Mouse (Mus musculus) intestine, embryonic 16.5 days (tissue): Measurements from ENCODE around the gene Syne1. TPM values are rescaled to one million over a fixed set of nuclear protein-coding genes. Genes with fewer than 3 reads are reported as not detected.

Experiments used
- ATAC-seq: fragments of 200-750 bp; cut with Nextera tagmentation; 2 replicates; pipeline ENCODE4 v1.8.0; 2017; ENCODE audit warnings: moderate TSS enrichment, moderate library complexity
- H3K27ac ChIP-seq: fragments of 300-500 bp; sonication (generic); 2 replicates; pipeline ENCODE4 v1.5.1; 2014; ENCODE audit warnings: mild to moderate bottlenecking, low read length
- H3K27me3 ChIP-seq: fragments of 300-500 bp; sonication (generic); replicated peaks from 2 replicates; pipeline ENCODE4 v1.6.1; 2014; ENCODE audit warnings: low read length, control low read depth, mixed read lengths; ENCODE audit not compliant: control insufficient read depth, insufficient read depth
- H3K36me3 ChIP-seq: fragments of 300-500 bp; sonication (generic); 2 replicates; pipeline ENCODE4 v1.6.1; 2014; ENCODE audit warnings: low read length, control low read depth; ENCODE audit not compliant: control insufficient read depth, insufficient read depth
- H3K4me1 ChIP-seq: fragments of 300-500 bp; sonication (generic); 2 replicates; pipeline ENCODE4 v1.6.1; 2014; ENCODE audit warnings: low read length, control low read depth, mixed read lengths; ENCODE audit not compliant: control insufficient read depth, insufficient read depth
- H3K4me2 ChIP-seq: fragments of 300-500 bp; sonication (generic); 2 replicates; pipeline ENCODE4 v1.6.1; 2014; ENCODE audit warnings: low read depth, low read length, control low read depth
- H3K4me3 ChIP-seq: fragments of 300-500 bp; sonication (generic); 2 replicates; pipeline ENCODE4 v1.5.1; 2014; ENCODE audit warnings: mild to moderate bottlenecking, low read length
- H3K9ac ChIP-seq: fragments of 300-500 bp; sonication (generic); 2 replicates; pipeline ENCODE4 v1.6.1; 2014; ENCODE audit warnings: low read depth, low read length
- H3K9me3 ChIP-seq: fragments of 300-500 bp; sonication (generic); 2 replicates; pipeline ENCODE4 v1.6.1; 2016; ENCODE audit warnings: low read length, control low read depth; ENCODE audit not compliant: control insufficient read depth
- WGBS: fragments of 180-500 bp; shearing (Covaris S2); extraction: QIAGEN DNeasy Blood & Tissue Kit; methylation state at CpG from one replicate; pipeline ENCODE4 v1.1.7; 2014; 5-methylcytosine and 5-hydroxymethylcytosine counted together
- polyA plus RNA-seq: library from polyadenylated mRNA; unstranded; fragments of >200 nt; fragmentation: Nextera tagmentation; extraction: Ambion mirVana; gene quantifications from 2 replicates; pipeline ENCODE4 v1.2.1, GENCODE M21; 2015

The Syne1 gene
- polyA plus RNA-seq, 1 experiment from 2014 or later = 4.7 TPM

DNA sequence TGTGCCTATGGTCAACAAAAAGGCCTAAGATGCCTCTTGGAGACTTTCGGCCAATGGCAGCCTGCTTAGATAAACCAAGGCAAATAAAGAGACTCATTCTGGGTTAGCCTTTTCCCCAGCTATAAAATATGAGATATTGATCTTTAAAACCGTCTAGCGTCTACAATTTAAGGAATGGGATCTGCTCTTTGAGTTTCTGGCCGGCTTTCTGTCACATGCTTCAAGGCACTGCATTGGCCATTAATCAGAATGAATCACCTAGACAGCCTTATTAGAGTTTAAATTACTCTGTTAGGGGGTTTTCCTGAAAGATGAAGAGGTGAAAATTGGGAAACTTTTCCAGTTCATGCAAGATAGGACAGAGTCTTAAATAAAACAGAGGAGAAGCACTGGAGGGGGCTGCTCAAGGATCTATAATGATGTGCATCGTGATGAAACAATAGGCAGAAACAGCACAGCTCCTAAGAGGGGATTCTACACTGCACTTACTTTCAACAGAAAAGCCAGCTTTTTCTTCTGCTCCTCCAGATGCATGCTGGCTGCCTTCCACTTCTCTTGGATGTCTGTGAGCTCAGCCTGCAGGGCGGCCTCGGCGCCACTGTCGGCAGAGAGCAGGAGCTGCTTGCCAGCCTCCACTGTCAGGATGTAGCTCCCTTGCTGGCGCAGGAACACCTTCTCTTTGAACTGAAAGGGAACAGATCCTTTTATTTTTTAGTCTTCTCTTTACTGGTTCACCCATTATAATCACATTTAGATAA, 454.1 kb downstream of the Syne1 start:
- no peaks in the 10 kb centered on the region for H3K36me3 ChIP-seq
- no peak overlapping the region for H3K27ac ChIP-seq
- H3K4me3 ChIP-seq = no peak overlapping the region
- 64% methylated on average over 10 of the region's 10 CpGs for WGBS
- H3K27me3 ChIP-seq = no peaks in the 10 kb centered on the region
- H3K9me3 ChIP-seq = no peaks in the 10 kb centered on the region
- no peaks in the 10 kb centered on the region for H3K4me1 ChIP-seq
- H3K9ac ChIP-seq = no peak overlapping the region
- no peak overlapping the region for H3K4me2 ChIP-seq
- no peak for ATAC-seq

DNA sequence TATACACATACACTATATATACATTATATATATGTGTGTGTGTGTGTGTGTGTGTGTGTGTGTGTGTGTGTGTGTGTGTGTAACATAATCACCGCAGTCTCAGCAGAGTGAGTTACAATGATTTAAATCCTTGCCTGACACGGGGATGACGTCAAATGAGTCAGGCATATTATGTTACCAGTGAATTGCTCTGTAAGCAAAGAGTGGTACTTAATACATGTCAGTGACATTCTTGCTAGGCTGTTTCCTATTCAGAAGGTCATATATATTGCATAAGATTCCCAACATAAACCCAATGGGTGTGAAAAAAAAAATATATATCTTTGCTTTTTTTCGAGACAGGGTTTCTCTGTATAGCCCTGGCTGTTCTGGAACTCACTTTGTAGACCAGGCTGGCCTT, 462.1 kb downstream of the Syne1 start:
- Histone ChIP-seq H3K4me1 (no peaks in the 10 kb centered on the region), H3K4me3 (no peak overlapping the region), H3K27ac (no peak overlapping the region), H3K9me3 (no peaks in the 10 kb centered on the region), H3K36me3 (no peaks in the 10 kb centered on the region), H3K4me2 (no peak overlapping the region), H3K27me3 (no peaks in the 10 kb centered on the region), H3K9ac (no peak overlapping the region)
- 86% methylated on average over 4 of the region's 4 CpGs for WGBS
- no peak for ATAC-seq

DNA sequence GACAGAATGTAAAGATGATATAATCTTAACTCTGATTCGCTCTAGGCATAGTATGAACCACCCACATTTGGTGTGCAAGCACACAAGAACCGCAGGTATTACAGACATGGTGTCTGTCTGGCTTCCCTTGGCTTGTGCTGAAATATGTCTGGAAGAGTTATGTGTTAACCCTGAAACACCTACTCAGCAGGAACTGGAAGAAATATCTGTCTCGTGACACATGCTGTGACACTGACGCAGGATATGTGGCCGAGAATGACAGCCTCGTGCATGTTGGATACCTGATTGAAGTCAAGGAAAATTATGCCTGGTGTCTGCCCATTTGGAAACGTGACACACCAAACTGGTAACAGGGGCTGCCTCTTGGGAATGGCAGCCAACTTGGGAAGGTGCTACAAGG, 463.9 kb downstream of the Syne1 start:
- Histone ChIP-seq H3K27me3 (no peaks in the 10 kb centered on the region), H3K36me3 (no peaks in the 10 kb centered on the region), H3K27ac (no peak overlapping the region), H3K9me3 (no peaks in the 10 kb centered on the region), H3K4me2 (no peak overlapping the region), H3K4me3 (no peak overlapping the region), H3K4me1 (no peaks in the 10 kb centered on the region), H3K9ac (no peak overlapping the region)
- WGBS = 91% methylated on average over 7 of the region's 7 CpGs
- no peak for ATAC-seq

DNA sequence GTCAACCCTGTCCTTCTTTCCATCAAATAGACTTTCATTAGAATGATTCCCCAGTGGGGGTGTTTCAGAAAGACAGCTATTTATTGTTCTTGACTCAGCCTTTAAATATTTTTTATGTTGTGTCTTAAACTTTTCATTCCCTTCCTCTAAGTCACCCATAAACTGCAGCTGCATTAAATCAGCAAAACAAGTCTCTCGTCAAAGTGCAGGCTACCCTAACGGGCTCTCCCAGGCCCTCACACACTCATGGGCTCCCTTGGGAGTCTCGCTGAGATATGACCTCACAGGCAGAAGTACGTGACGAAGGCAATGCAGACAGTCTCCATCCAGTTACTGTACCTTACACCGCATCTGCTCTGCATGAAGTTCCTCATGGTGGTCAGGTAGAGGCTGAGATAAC, 465.0 kb downstream of the Syne1 start:
- Histone ChIP-seq H3K9ac (no peak overlapping the region), H3K27me3 (no peaks in the 10 kb centered on the region), H3K4me2 (no peak overlapping the region), H3K4me1 (no peaks in the 10 kb centered on the region), H3K9me3 (no peaks in the 10 kb centered on the region), H3K27ac (no peak overlapping the region), H3K4me3 (no peak overlapping the region), H3K36me3 (no peaks in the 10 kb centered on the region)
- WGBS = 86% methylated on average over 6 of the region's 6 CpGs
- no peak for ATAC-seq

DNA sequence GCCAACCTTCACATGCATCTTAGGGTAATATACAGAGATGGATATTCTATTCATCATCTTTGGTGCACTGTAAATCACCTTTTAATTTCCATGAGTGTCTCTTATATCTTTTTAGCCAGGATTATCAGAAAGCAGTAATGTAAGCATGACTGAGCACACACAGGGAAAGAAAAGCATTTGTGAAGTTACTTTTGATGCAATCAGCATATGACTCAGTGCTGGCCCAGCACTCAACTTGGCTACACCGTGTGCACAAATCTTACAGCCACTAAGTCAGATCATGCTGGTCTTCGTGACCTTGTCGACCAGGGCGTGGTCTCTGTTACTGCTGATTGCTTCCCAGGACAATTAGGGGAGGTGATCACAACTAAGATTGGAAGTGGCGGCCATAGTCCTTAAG, 465.5 kb downstream of the Syne1 start:
- no peak overlapping the region for H3K27ac ChIP-seq
- no peak overlapping the region for H3K4me3 ChIP-seq
- H3K4me2 ChIP-seq = no peak overlapping the region
- no peaks in the 10 kb centered on the region for H3K9me3 ChIP-seq
- H3K4me1 ChIP-seq = no peaks in the 10 kb centered on the region
- H3K27me3 ChIP-seq = no peaks in the 10 kb centered on the region
- 76% methylated on average over 5 of the region's 5 CpGs for whole genome bisulfite sequencing
- no peak for ATAC-seq
- H3K36me3 ChIP-seq = no peaks in the 10 kb centered on the region
- no peak overlapping the region for H3K9ac ChIP-seq

DNA sequence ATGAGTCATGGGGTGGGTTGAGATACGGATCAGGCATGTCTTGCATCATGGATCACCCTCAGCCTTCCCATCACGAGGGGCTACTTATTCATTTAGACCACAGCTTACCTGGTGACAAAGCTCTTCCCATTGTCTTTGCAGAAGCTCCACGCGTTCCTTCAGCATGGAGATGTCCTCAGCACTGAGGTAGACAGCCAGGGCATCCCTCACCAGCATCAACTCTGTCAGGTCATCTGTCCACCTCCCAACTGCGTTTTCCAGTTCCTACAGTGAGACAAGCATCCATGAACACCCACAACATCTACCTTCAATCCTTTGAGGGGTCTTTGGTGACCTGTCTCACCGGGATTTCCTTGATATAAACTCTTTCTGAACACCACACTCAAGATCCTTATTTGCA, 467.6 kb downstream of the Syne1 start:
- Histone ChIP-seq H3K36me3 (no peaks in the 10 kb centered on the region), H3K4me1 (no peaks in the 10 kb centered on the region), H3K4me3 (no peak overlapping the region), H3K27me3 (no peaks in the 10 kb centered on the region), H3K9me3 (no peaks in the 10 kb centered on the region), H3K9ac (no peak overlapping the region), H3K27ac (no peak overlapping the region), H3K4me2 (no peak overlapping the region)
- 89% methylated on average over 6 of the region's 6 CpGs for WGBS
- no peak for ATAC-seq

DNA sequence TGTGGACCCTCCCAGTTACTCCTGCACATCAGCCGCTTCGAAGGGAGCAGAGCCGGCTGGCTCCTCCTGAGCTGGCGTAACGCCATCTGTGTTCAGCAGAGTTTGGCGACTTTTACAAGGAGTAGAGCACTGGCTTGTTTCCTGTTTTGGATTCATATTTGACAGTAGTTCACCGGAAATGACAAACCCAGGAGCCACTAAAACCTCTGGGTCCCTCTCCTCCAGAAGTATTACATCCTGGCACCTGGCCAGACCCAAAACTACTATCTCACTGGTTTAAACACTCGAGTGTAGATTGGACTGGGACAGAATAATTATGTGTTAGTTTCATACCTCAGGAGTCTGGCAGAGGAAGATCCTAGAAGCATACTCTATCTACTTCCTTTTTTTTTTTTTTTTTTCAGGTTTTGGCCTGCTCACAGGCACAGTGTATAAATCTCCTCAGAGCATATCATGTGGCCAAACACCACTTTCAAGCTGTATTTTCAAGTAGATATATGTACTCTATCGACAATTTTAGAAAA, 471.3 kb downstream of the Syne1 start:
- Histone ChIP-seq H3K4me2 (no peak overlapping the region), H3K36me3 (no peaks in the 10 kb centered on the region), H3K27me3 (no peaks in the 10 kb centered on the region), H3K9me3 (no peaks in the 10 kb centered on the region), H3K4me1 (no peaks in the 10 kb centered on the region), H3K27ac (peak overlapping the region; percentile 61), H3K9ac (no peak overlapping the region), H3K4me3 (no peak overlapping the region)
- ATAC-seq = peak; percentile 67
- WGBS = 53% methylated on average over 9 of the region's 9 CpGs

DNA sequence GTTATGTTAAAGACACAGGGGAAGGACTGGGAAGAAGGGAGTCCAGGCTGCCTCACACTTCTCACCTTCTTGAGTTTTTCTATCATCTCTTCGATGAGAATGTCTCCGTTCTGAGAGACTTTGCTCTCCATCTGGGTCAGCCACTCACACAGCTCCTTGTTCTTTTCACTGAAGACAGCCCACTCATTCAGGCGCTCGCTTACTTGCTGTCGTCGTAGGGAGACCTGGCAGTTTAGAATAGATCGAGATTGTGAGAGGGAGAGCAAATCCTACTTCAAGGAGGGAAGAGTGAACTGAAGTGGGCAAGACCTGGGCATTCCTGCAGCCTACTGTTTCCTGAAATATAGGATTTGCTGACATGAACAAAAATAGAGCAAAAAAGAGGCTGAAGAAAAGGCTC, 475.6 kb downstream of the Syne1 start:
- no peaks in the 10 kb centered on the region for H3K9me3 ChIP-seq
- H3K4me2 ChIP-seq = no peak overlapping the region
- WGBS = 95% methylated on average over 7 of the region's 7 CpGs
- no peaks in the 10 kb centered on the region for H3K36me3 ChIP-seq
- no peak overlapping the region for H3K9ac ChIP-seq
- H3K27me3 ChIP-seq = no peaks in the 10 kb centered on the region
- H3K4me3 ChIP-seq = no peak overlapping the region
- no peaks in the 10 kb centered on the region for H3K4me1 ChIP-seq
- no peak for ATAC-seq
- H3K27ac ChIP-seq = no peak overlapping the region

DNA sequence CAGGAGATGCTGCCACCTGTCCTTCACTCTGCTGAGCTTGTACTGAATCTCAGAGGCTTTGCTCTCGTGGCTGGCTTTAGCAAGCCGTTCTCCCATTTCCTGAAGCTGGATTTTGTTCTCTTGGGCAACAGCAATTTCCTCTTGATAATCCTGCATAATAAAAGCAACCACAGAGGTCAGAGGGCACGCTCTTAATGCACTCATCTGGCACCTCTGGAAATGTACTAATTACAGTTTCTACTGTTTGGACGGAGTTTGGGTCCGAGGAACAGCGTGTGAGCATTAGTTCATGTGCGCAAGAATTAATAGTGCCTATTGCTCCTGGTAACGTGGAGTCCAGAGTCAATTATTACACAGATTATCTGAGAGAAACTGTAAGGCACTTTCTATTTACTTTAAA, 479.2 kb downstream of the Syne1 start:
- H3K27ac ChIP-seq = no peak overlapping the region
- no peaks in the 10 kb centered on the region for H3K4me1 ChIP-seq
- no peaks in the 10 kb centered on the region for H3K36me3 ChIP-seq
- H3K27me3 ChIP-seq = no peaks in the 10 kb centered on the region
- 75% methylated on average over 8 of the region's 8 CpGs for WGBS
- H3K4me2 ChIP-seq = no peak overlapping the region
- H3K9me3 ChIP-seq = no peaks in the 10 kb centered on the region
- no peak overlapping the region for H3K9ac ChIP-seq
- H3K4me3 ChIP-seq = no peak overlapping the region
- no peak for ATAC-seq

DNA sequence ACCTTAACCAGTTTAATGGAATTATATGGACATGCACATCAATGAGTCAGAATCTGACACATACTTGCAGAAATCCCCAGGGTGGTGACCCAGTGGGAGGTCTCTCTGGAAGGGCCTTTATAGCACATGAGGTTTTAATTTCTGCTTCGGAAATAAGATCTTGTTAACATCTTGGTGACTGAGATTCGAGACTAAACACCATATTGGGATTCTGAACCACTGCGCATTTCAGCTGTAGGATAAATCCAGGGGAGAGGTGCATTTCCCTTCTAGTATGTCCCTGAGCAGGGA, 480.4 kb downstream of the Syne1 start:
- no peaks in the 10 kb centered on the region for H3K27me3 ChIP-seq
- H3K4me2 ChIP-seq = no peak overlapping the region
- ATAC-seq = no peak
- no peak overlapping the region for H3K4me3 ChIP-seq
- no peak overlapping the region for H3K27ac ChIP-seq
- H3K9me3 ChIP-seq = no peaks in the 10 kb centered on the region
- no peaks in the 10 kb centered on the region; the same call in 1 of the 2 replicates for H3K36me3 ChIP-seq
- no peaks in the 10 kb centered on the region for H3K4me1 ChIP-seq
- H3K9ac ChIP-seq = no peak overlapping the region
- 87% methylated on average over 3 of the region's 3 CpGs for WGBS
